Mouse (Mus musculus) neutrophil, adult 5-6 weeks (primary cell): ENCODE results near the gene Rrp1b. TPM values are rescaled to one million over a fixed set of nuclear protein-coding genes. Genes with fewer than 3 reads are reported as not detected.
A peak's percentile ranks its signal among the peaks of the same experiment; 100 is the strongest.

ENCODE experiments used
- ATAC-seq: fragments of 151-379, 151-347 bp; 2 replicates; pipeline ENCODE4 v1.8.0; 2017; ENCODE audit warnings: mild to moderate bottlenecking, moderate TSS enrichment; ENCODE audit not compliant: insufficient number of reproducible peaks, poor library complexity, low FRiP score, severe bottlenecking; ENCODE audit errors: extremely low read depth
- total RNA-seq: library from RNA; stranded (forward); fragments of 200-1000 nt; gene quantifications from 2 replicates; pipeline ENCODE4 v1.2.3, GENCODE M21; 2017

The Rrp1b gene
- 16.3 and 23.0 TPM in 2 replicates for total RNA-seq

- ATAC-seq = peak; percentile 58
Measured at GRCm38 (mm10) chr17:32035609-32036508, at the start of gene Rrp1b, which contains the start of gene Hsf2bp. TSS of gene Rrp1b (plus strand) at chr17:32036100. TSS of gene Hsf2bp (minus strand) at chr17:32036349.

DNA sequence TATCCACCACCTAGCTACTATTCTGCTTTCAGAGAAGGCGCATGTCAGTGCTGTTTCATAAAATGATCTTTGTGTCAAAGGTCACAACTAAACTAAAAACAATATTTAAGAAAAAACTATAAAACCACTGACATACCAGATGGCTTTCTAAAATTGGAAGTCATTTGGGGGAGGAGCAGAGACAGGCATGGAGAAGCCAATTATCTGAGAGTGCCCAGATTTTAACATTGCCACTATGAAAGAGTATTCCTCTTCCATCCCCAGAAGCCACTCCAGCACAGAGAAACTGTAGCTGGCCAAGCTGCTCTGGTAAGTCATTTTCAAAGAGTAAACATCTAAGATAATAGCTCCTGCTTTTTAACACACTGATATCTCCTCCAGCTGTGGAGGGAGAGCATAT is 49.0 kb upstream of the Rrp1b start:
- ATAC-seq = no peak

DNA sequence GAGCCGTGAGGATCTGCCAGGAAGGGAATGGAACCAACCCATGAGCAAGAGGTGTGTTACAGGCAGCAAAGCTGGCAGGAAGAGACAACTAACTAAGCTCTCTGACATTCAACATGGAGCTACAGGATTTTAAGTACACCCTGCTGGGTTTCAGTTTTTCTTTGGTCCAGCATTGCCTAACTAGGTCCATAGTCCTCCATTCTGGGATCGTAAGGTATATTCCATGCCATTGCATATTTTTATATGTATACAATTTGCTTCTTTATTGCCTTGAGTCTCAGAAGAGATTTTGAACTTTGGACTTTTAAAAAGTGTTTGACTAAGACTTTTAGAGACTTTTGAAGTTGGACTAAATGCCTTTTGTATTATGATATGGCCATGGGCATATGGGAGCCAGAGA is 46.9 kb upstream of the Rrp1b start:
- no peak for ATAC-seq

DNA sequence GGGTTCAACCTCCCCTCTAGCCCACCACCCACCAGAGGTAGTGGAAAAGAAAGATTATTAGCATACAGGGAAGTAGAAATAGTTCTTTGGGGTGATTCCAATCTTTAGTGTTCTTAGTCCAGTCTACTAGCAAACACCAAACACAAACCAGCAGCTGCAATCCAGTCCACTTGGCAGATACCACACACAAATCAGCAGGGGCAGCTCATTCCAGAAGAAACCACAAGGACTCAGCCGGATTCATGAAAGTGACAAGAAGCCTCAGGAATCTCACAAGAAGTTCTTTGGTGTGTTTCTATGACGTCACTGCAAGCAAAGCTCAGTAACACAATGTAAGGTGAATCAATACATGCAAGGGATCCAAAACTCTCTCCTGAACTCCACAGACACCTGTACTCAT is 43.9 kb upstream of the Rrp1b start:
- no peak for ATAC-seq

GRCm38 (mm10) chr17:31993354-31993753 is 42.5 kb upstream of the Rrp1b start:
- ATAC-seq = no peak

- no peak for ATAC-seq
Measured at GRCm38 (mm10) chr17:31994132-31994531, 41.8 kb upstream of the Rrp1b start.

DNA sequence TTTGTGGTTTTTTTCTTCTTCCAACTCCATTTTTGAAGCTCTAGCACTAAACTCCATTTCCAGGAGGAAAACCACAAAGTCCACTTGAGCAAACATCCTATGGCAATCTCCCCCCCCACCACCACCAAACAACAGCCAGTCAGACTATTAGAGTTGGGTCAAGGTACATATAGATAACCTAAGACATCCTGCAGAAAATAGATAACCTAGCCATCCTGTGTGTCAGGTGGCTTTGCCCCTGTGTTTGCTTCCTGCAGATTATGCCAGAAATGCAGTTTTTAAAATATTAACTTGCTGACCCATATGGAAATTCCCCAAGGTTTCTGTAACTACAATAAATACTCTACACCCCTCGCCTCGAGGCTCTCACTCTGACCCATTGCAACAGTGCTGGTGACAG is 40.1 kb upstream of the Rrp1b start:
- no peak for ATAC-seq

- no peak for ATAC-seq
Measured at GRCm38 (mm10) chr17:31996331-31996730, 39.6 kb upstream of the Rrp1b start.

DNA sequence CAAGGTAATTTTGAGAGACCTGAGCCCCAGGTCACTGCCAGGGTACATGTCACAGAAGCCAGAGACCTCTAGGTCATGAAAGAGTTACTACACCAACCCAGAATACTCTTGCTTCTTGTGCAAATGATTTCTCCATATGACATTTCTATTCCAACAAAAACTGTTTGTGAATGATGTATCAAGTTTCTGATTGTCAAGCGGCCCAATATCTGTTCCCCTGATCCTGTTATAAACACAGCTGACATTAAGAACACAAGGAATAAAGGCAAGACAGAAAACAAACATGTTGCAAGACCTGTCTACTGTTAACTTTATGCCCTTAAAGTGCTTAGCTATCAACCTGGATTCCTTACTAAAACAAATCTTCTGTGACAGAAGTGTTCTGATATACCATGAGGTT is 37.5 kb upstream of the Rrp1b start:
- no peak for ATAC-seq

DNA sequence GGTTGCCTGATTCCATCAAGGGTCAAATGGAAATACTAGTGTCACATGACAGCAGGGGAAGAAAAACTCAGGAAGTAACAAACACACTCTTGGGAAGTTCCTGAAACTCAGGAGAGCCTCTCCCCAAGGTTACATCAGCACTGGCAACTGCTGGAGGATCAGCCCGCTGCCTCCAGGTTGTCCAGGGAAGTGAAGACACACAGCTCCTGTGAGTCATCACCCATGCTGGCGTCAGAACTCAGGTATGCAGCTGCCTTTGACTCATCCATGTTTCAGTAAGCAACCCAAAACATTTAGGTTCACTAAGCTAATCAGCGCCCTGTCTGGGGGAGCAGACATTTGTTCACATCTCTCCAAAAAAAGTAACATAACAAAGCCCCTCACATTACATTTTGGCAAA is 32.6 kb upstream of the Rrp1b start:
- ATAC-seq = no peak

GRCm38 (mm10) chr17:32006800-32007199 is 29.1 kb upstream of the Rrp1b start:
- ATAC-seq = no peak

GRCm38 (mm10) chr17:32011694-32012093 is 24.2 kb upstream of the Rrp1b start:
- ATAC-seq = no peak

DNA sequence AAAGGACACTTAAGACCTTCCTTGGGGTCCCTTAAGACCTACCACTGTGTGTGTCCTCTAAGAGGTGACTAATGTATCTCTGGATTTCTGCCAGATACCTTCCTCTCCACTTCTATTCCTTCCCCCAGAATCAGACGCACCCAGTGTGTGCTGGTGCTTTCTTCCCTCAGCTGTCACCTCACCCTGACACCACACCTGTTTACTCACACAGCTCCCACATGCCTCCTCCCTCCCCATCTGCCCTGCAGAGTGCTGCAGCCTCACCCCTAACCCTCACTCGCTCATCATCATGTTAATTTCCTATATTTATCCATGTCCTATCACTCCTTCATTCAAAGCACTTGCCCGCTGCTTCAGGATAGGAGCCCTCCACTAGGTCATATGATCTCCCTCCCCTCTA is 23.6 kb upstream of the Rrp1b start:
- ATAC-seq = no peak

DNA sequence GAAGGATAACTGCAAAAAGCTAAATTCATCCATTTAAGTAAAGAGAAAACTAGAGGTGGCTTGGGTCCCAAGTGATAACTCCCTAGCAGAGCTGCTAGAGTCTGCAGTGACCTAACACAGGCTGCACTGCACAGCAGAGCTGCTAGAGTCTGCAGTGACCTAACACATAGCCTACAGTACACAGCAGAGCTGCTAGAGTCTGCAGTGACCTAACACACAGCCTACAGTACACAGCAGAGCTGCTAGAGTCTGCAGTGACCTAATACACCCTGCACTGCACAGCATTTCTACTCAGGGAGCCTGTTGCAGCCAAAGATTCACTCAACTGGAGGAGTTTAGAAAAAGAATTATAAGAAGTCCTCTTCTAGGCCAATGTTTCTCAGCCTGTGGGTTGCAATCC is 22.2 kb upstream of the Rrp1b start:
- no peak for ATAC-seq

DNA sequence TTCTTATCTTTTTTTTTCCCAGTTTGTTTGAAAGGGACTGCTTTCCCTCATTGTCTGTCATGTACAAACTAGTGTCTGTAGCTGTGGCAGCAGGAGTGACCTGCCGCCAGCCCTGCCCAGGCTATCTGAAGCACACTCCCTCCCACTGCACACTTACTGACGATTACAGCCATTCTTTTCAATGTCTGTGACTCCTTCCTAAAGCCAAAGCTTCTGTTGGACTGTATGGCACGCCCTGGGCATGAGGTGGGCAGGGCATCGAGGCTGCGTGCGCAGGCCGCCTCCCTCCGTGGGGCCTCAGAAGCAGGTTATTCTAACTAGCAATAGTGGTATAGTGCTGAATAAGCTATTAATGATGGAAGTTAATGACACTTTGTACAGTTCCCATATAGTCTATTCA is 19.4 kb upstream of the Rrp1b start:
- ATAC-seq = no peak

DNA sequence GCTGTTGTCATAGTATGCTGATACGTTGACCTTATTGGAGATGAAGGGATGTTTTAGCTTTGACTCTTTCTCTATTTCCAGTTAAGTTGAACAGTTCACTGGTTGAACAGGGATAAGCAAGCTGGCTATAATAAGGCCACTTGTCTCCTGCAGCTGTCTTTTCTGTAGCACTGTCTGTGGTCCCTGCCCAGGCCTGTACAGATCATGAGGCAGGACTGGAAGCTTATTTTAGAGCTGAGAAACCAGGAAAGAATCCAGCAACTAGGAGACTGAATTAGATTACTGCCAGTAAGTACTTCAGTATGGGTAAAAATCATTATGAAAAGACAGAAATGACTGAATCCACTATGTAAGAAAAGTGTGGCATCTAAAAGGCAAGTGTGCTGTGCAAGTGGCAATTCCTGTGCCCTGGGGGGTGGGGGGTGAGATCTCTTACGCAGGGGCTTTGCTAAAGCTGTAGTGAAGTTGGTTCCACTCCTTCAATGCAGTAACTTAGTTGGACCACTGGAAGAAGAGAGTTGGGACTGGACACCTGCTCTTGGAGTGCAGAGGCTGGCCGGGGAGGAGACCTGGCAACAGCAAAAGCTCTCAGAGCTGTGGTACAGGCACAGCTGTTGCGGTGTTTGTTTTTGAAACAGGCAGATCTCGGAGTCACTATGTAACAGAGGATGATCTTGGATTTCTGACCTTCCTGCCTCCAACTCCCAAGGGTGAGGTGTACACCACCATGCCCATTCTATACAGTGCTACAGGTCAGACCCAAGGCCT is 17.6 kb upstream of the Rrp1b start:
- ATAC-seq = no peak

- ATAC-seq = no peak
Measured at GRCm38 (mm10) chr17:32021981-32022380, 13.9 kb upstream of the Rrp1b start.

DNA sequence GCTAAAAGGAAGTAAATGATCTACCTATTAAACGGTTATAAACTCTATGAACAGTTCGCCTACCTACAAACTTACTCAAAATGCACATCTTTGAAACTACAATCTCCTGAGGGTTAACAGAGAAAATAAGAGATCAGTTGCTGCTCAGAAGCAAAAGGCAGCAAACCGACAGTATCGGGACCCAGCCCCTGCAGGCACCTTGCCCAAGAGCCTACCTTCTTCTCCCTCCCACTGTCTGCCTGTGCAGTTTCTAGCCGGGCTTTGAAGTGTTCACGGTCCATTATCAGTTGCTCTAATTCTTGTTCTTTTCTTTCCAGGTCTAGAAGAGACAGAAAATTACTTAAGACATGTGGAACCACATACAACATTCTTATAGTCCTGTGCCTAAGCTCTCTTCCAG is 13.3 kb upstream of the Rrp1b start:
- ATAC-seq = no peak

DNA sequence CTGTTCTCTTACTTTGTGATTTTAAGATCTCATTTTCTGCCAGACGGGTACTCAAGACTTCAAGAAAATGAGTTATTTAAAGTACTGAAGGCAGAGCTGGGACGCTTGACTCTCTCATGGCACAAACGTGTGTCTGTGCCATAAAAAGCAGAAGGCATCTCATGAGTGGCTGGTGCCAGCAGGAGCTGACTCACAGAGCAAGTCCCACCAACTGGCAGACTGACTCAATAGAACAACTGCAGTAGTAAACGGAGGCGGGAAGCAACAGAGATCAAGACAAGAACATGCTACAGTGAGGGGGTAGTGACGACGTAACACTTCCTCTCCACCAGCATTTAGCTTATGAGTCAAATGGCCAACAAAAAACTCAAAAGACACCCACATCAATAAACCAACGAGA is 12.8 kb upstream of the Rrp1b start:
- no peak for ATAC-seq

- no peak for ATAC-seq
Measured at GRCm38 (mm10) chr17:32024671-32025073, 11.2 kb upstream of the Rrp1b start.
